Mouse (Mus musculus): ENCODE results near the gene Clcn3. TPM values are rescaled to one million over a fixed set of nuclear protein-coding genes. Genes with fewer than 3 reads are reported as not detected.
A peak's percentile ranks its signal among the peaks of the same experiment; 100 is the strongest.

Clcn3 gene
- polyA plus RNA-seq, 1 experiment from 2014 or later = 44.4 TPM

- Histone ChIP-seq H3K27me3 (ENCODE audit: control insufficient read depth, insufficient read depth, low read length) (no peaks in the 10 kb centered on the region), H3K36me3 (ENCODE audit: control insufficient read depth, insufficient read depth, low read length) (no peaks in the 10 kb centered on the region), H3K27ac (ENCODE audit: low read depth, low read length) (no peak overlapping the region), H3K4me3 (ENCODE audit: low read depth, low read length) (no peak overlapping the region), H3K4me2 (ENCODE audit: low read depth, low read length, severe bottlenecking) (no peak overlapping the region), H3K9ac (ENCODE audit: low read length) (no peak overlapping the region), H3K9me3 (ENCODE audit: control insufficient read depth, low read length) (no peaks in the 10 kb centered on the region), H3K4me1 (replicated peaks; ENCODE audit: control insufficient read depth, insufficient read depth, low read length) (no peaks in the 10 kb centered on the region)
- ATAC-seq (replicated peaks; ENCODE audit: low FRiP score) = 0 out of 2 replicates have a peak, but pooled peaks have one; percentile 53
- no peak for DNase-seq (ENCODE audit: low spot score)
- 46% methylated on average over 2 of the region's 2 CpGs for WGBS
Measured at GRCm38 (mm10) chr8:60963931-60964330, 19.2 kb downstream of the Clcn3 start.

- no peak for ATAC-seq (replicated peaks; ENCODE audit: low FRiP score)
- no peaks in the 10 kb centered on the region for H3K4me1 ChIP-seq (replicated peaks; ENCODE audit: control insufficient read depth, insufficient read depth, low read length)
- no peak overlapping the region for H3K4me3 ChIP-seq (ENCODE audit: low read depth, low read length)
- no peak overlapping the region for H3K9ac ChIP-seq (ENCODE audit: low read length)
- DNase-seq (ENCODE audit: low spot score) = no peak
- H3K27ac ChIP-seq (ENCODE audit: low read depth, low read length) = no peak overlapping the region
- H3K27me3 ChIP-seq (ENCODE audit: control insufficient read depth, insufficient read depth, low read length) = no peaks in the 10 kb centered on the region
- H3K9me3 ChIP-seq (ENCODE audit: control insufficient read depth, low read length) = no peaks in the 10 kb centered on the region
- WGBS = 89% methylated on average over 3 of the region's 3 CpGs
- H3K4me2 ChIP-seq (ENCODE audit: low read depth, low read length, severe bottlenecking) = no peak overlapping the region
- H3K36me3 ChIP-seq (ENCODE audit: control insufficient read depth, insufficient read depth, low read length) = no peaks in the 10 kb centered on the region
Measured at GRCm38 (mm10) chr8:60962763-60963162, 20.3 kb downstream of the Clcn3 start.

- Histone ChIP-seq H3K36me3 (ENCODE audit: control insufficient read depth, insufficient read depth, low read length) (no peaks in the 10 kb centered on the region), H3K4me3 (ENCODE audit: low read depth, low read length) (no peak overlapping the region), H3K4me2 (ENCODE audit: low read depth, low read length, severe bottlenecking) (no peak overlapping the region), H3K27ac (ENCODE audit: low read depth, low read length) (no peak overlapping the region), H3K9me3 (ENCODE audit: control insufficient read depth, low read length) (no peaks in the 10 kb centered on the region), H3K27me3 (ENCODE audit: control insufficient read depth, insufficient read depth, low read length) (no peaks in the 10 kb centered on the region), H3K4me1 (replicated peaks; ENCODE audit: control insufficient read depth, insufficient read depth, low read length) (no peaks in the 10 kb centered on the region), H3K9ac (ENCODE audit: low read length) (no peak overlapping the region)
- DNase-seq (ENCODE audit: low spot score) (no peak), ATAC-seq (replicated peaks; ENCODE audit: low FRiP score) (no peak)
- 96% methylated on average over 7 of the region's 7 CpGs for WGBS
Measured at GRCm38 (mm10) chr8:60956847-60957246, 26.3 kb downstream of the Clcn3 start.

- Histone ChIP-seq H3K4me1 (replicated peaks; ENCODE audit: control insufficient read depth, insufficient read depth, low read length) (0 out of 2 replicates have a peak, but pooled peaks cover 2% of the 10 kb centered on the region), H3K9ac (ENCODE audit: low read length) (peak overlapping the region; percentile 54), H3K4me2 (ENCODE audit: low read depth, low read length, severe bottlenecking) (peak overlapping the region; percentile 43), H3K4me3 (ENCODE audit: low read depth, low read length) (peak overlapping the region; percentile 36), H3K27me3 (ENCODE audit: control insufficient read depth, insufficient read depth, low read length) (no peaks in the 10 kb centered on the region), H3K27ac (ENCODE audit: low read depth, low read length) (peak overlapping the region; percentile 94), H3K9me3 (ENCODE audit: control insufficient read depth, low read length) (no peaks in the 10 kb centered on the region), H3K36me3 (ENCODE audit: control insufficient read depth, insufficient read depth, low read length) (no peaks in the 10 kb centered on the region)
- WGBS = under 1% methylated on average over 15 of the region's 15 CpGs
- peak; percentile 86 for DNase-seq (ENCODE audit: low spot score)
- ATAC-seq (replicated peaks; ENCODE audit: low FRiP score) = peak; percentile 96
Measured at GRCm38 (mm10) chr8:60954281-60955014, 28.7 kb downstream of the Clcn3 start.

- Histone ChIP-seq H3K4me2 (ENCODE audit: low read depth, low read length, severe bottlenecking) (peak overlapping the region; percentile 39; the same call in 1 of the 2 replicates), H3K4me3 (ENCODE audit: low read depth, low read length) (no peak overlapping the region), H3K27me3 (ENCODE audit: control insufficient read depth, insufficient read depth, low read length) (no peaks in the 10 kb centered on the region), H3K9me3 (ENCODE audit: control insufficient read depth, low read length) (no peaks in the 10 kb centered on the region), H3K9ac (ENCODE audit: low read length) (no peak overlapping the region; the same call in 1 of the 2 replicates), H3K36me3 (ENCODE audit: control insufficient read depth, insufficient read depth, low read length) (no peaks in the 10 kb centered on the region), H3K27ac (ENCODE audit: low read depth, low read length) (0 out of 2 replicates have a peak overlapping the region, but pooled peaks have one; percentile 10), H3K4me1 (replicated peaks; ENCODE audit: control insufficient read depth, insufficient read depth, low read length) (0 out of 2 replicates have a peak, but pooled peaks cover 2% of the 10 kb centered on the region)
- no peak for ATAC-seq (replicated peaks; ENCODE audit: low FRiP score)
- DNase-seq (ENCODE audit: low spot score) = no peak
- 45% methylated on average over 5 of the region's 5 CpGs for WGBS
Measured at GRCm38 (mm10) chr8:60952803-60953202, 30.3 kb downstream of the Clcn3 start.

- H3K9ac ChIP-seq (ENCODE audit: low read length) = no peak overlapping the region
- no peaks in the 10 kb centered on the region for H3K27me3 ChIP-seq (ENCODE audit: control insufficient read depth, insufficient read depth, low read length)
- no peak overlapping the region for H3K4me2 ChIP-seq (ENCODE audit: low read depth, low read length, severe bottlenecking)
- 92% methylated on average over 1 of the region's 1 CpGs for WGBS
- DNase-seq (ENCODE audit: low spot score) (no peak), ATAC-seq (replicated peaks; ENCODE audit: low FRiP score) (no peak)
- no peak overlapping the region for H3K4me3 ChIP-seq (ENCODE audit: low read depth, low read length)
- no peaks in the 10 kb centered on the region for H3K36me3 ChIP-seq (ENCODE audit: control insufficient read depth, insufficient read depth, low read length)
- H3K9me3 ChIP-seq (ENCODE audit: control insufficient read depth, low read length) = no peaks in the 10 kb centered on the region
- H3K27ac ChIP-seq (ENCODE audit: low read depth, low read length) = no peak overlapping the region
- 0 out of 2 replicates have a peak, but pooled peaks cover 2% of the 10 kb centered on the region for H3K4me1 ChIP-seq (replicated peaks; ENCODE audit: control insufficient read depth, insufficient read depth, low read length)
Measured at GRCm38 (mm10) chr8:60951757-60952156, 31.3 kb downstream of the Clcn3 start.

- Histone ChIP-seq H3K4me2 (ENCODE audit: low read depth, low read length, severe bottlenecking) (no peak overlapping the region), H3K9ac (ENCODE audit: low read length) (peak overlapping the region; percentile 17; the same call in 1 of the 2 replicates), H3K4me3 (ENCODE audit: low read depth, low read length) (no peak overlapping the region), H3K27ac (ENCODE audit: low read depth, low read length) (no peak overlapping the region), H3K27me3 (ENCODE audit: control insufficient read depth, insufficient read depth, low read length) (no peaks in the 10 kb centered on the region), H3K4me1 (replicated peaks; ENCODE audit: control insufficient read depth, insufficient read depth, low read length) (0 out of 2 replicates have a peak, but pooled peaks cover 2% of the 10 kb centered on the region), H3K9me3 (ENCODE audit: control insufficient read depth, low read length) (no peaks in the 10 kb centered on the region), H3K36me3 (ENCODE audit: control insufficient read depth, insufficient read depth, low read length) (no peaks in the 10 kb centered on the region)
- WGBS = 50% methylated on average over 4 of the region's 4 CpGs
- ATAC-seq (replicated peaks; ENCODE audit: low FRiP score) (no peak), DNase-seq (ENCODE audit: low spot score) (no peak)
Measured at GRCm38 (mm10) chr8:60951271-60951670, 31.8 kb downstream of the Clcn3 start.

GRCm38 (mm10) chr8:60949859-60950258 lies 33.2 kb downstream of the Clcn3 start:
- H3K4me1 ChIP-seq (replicated peaks; ENCODE audit: control insufficient read depth, insufficient read depth, low read length) = 0 out of 2 replicates have a peak, but pooled peaks cover 2% of the 10 kb centered on the region
- ATAC-seq (replicated peaks; ENCODE audit: low FRiP score) (no peak), DNase-seq (ENCODE audit: low spot score) (no peak)
- WGBS = 68% methylated on average over 4 of the region's 4 CpGs
- no peaks in the 10 kb centered on the region for H3K9me3 ChIP-seq (ENCODE audit: control insufficient read depth, low read length)
- no peaks in the 10 kb centered on the region for H3K36me3 ChIP-seq (ENCODE audit: control insufficient read depth, insufficient read depth, low read length)
- no peak overlapping the region for H3K9ac ChIP-seq (ENCODE audit: low read length)
- no peaks in the 10 kb centered on the region for H3K27me3 ChIP-seq (ENCODE audit: control insufficient read depth, insufficient read depth, low read length)
- no peak overlapping the region for H3K4me2 ChIP-seq (ENCODE audit: low read depth, low read length, severe bottlenecking)
- no peak overlapping the region for H3K4me3 ChIP-seq (ENCODE audit: low read depth, low read length)
- H3K27ac ChIP-seq (ENCODE audit: low read depth, low read length) = no peak overlapping the region

- no peak for DNase-seq (ENCODE audit: low spot score)
- no peak for ATAC-seq (replicated peaks; ENCODE audit: low FRiP score)
- Histone ChIP-seq H3K27me3 (ENCODE audit: control insufficient read depth, insufficient read depth, low read length) (no peaks in the 10 kb centered on the region), H3K4me3 (ENCODE audit: low read depth, low read length) (no peak overlapping the region), H3K4me2 (ENCODE audit: low read depth, low read length, severe bottlenecking) (no peak overlapping the region), H3K4me1 (replicated peaks; ENCODE audit: control insufficient read depth, insufficient read depth, low read length) (0 out of 2 replicates have a peak, but pooled peaks cover 2% of the 10 kb centered on the region), H3K9ac (ENCODE audit: low read length) (no peak overlapping the region), H3K36me3 (ENCODE audit: control insufficient read depth, insufficient read depth, low read length) (no peaks in the 10 kb centered on the region), H3K27ac (ENCODE audit: low read depth, low read length) (no peak overlapping the region), H3K9me3 (ENCODE audit: control insufficient read depth, low read length) (no peaks in the 10 kb centered on the region)
Measured at GRCm38 (mm10) chr8:60947503-60947902, 35.6 kb downstream of the Clcn3 start.

All from forebrain, embryonic 11.5 days (tissue).